Mouse (Mus musculus): ENCODE data around the gene Nol6. TPM values are rescaled to one million over a fixed set of nuclear protein-coding genes. Genes with fewer than 3 reads are reported as not detected.

Gene Nol6
- polyA plus RNA-seq, 1 experiment from 2014 or later = 35.8 TPM

DNA sequence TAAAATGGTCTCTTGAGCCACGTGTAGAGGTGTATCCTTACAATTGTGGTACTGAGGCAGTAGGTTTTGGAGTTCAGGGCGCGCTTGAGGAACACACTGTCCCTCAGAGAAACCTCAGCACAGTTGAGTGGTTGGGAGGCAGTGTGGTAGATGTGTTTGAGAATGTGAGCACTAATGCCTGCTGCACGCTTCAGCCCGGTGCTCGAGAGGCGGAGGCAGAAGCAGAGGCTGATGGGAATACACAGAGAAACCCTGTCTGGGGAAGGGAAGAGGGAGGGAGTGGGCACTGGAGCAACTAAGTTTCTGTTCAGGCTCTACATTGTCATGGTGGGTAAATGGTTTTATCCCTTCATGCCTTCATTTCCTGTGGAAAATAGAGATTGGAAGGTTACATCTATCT, 26.9 kb upstream of the Nol6 start:
- no peaks in the 10 kb centered on the region for H3K4me1 ChIP-seq (replicated peaks; ENCODE audit: control insufficient read depth, insufficient read depth, low read length)
- H3K9ac ChIP-seq (ENCODE audit: low read depth, low read length) = no peak overlapping the region
- 89% methylated on average over 7 of the region's 7 CpGs for WGBS
- no peaks in the 10 kb centered on the region for H3K36me3 ChIP-seq (ENCODE audit: control insufficient read depth, insufficient read depth, low read length)
- H3K9me3 ChIP-seq (ENCODE audit: control insufficient read depth, low read length) = no peaks in the 10 kb centered on the region
- H3K4me2 ChIP-seq = no peak overlapping the region
- ATAC-seq (replicated peaks; ENCODE audit: low FRiP score) (no peak), DNase-seq (ENCODE audit: low spot score) (no peak)
- no peak overlapping the region for H3K27ac ChIP-seq (ENCODE audit: low read depth, low read length)
- H3K4me3 ChIP-seq (ENCODE audit: low read depth, low read length) = no peak overlapping the region
- H3K27me3 ChIP-seq (replicated peaks; ENCODE audit: control insufficient read depth, insufficient read depth, low read length) = no peaks in the 10 kb centered on the region

DNA sequence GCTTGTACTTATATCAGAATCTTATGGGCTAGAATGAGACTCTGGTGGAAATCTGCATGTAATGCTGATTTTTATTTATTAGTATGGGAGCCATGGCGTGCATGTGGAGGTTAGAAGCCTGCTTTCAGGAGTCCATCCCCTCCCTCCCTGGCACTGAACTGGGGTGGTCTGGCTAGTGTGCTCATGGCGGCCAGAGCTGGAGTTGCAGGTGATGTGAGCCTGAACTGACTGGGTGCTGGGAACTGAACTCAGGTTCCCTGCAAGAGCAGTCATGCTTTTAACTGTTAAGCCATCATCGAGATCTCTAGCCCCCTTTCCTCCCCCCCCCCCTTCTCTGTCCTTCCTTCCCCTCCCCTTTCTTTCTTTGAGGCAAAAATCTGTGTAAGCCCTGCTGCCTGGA, 25.6 kb upstream of the Nol6 start:
- Histone ChIP-seq H3K27ac (ENCODE audit: low read depth, low read length) (no peak overlapping the region), H3K4me2 (no peak overlapping the region)
- WGBS = 75% methylated on average over 3 of the region's 3 CpGs

DNA sequence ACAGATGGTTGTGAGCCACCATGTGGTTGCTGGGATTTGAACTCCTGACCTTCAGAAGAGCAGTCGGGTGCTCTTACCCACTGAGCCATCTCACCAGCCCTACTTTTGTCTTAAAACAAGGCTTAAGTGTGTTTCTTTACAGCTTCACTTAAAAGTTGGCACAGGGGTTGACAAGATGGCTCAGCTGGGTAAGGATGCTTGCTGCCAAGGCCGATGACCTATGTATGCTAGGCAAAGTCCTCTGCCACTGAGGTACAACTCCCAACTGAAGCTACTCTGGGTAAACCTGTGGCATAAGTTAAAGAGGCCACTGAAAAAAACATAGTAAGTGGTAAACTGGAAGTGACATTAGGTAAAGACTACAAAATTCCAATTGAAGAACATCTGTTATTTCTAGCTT, 18.3 kb upstream of the Nol6 start:
- H3K27me3 ChIP-seq (replicated peaks; ENCODE audit: control insufficient read depth, insufficient read depth, low read length) = no peaks in the 10 kb centered on the region
- 94% methylated on average over 2 of the region's 2 CpGs for WGBS
- ATAC-seq (replicated peaks; ENCODE audit: low FRiP score) (no peak), DNase-seq (ENCODE audit: low spot score) (no peak)
- no peaks in the 10 kb centered on the region for H3K9me3 ChIP-seq (ENCODE audit: control insufficient read depth, low read length)
- H3K36me3 ChIP-seq (ENCODE audit: control insufficient read depth, insufficient read depth, low read length) = peaks cover 16% of the 10 kb centered on the region
- H3K27ac ChIP-seq (ENCODE audit: low read depth, low read length) = no peak overlapping the region
- no peak overlapping the region for H3K4me2 ChIP-seq
- H3K4me1 ChIP-seq (replicated peaks; ENCODE audit: control insufficient read depth, insufficient read depth, low read length) = no peaks in the 10 kb centered on the region; the same call in 1 of the 2 replicates
- no peak overlapping the region for H3K4me3 ChIP-seq (ENCODE audit: low read depth, low read length)
- no peak overlapping the region for H3K9ac ChIP-seq (ENCODE audit: low read depth, low read length)

More for the DNA sequence above, 25.6 kb upstream of the Nol6 start:
- Histone ChIP-seq H3K36me3 (ENCODE audit: control insufficient read depth, insufficient read depth, low read length) (no peaks in the 10 kb centered on the region), H3K9me3 (ENCODE audit: control insufficient read depth, low read length) (no peaks in the 10 kb centered on the region), H3K4me1 (replicated peaks; ENCODE audit: control insufficient read depth, insufficient read depth, low read length) (no peaks in the 10 kb centered on the region), H3K4me3 (ENCODE audit: low read depth, low read length) (no peak overlapping the region), H3K27me3 (replicated peaks; ENCODE audit: control insufficient read depth, insufficient read depth, low read length) (no peaks in the 10 kb centered on the region), H3K9ac (ENCODE audit: low read depth, low read length) (no peak overlapping the region)
- no peak for DNase-seq (ENCODE audit: low spot score)
- ATAC-seq (replicated peaks; ENCODE audit: low FRiP score) = no peak

DNA sequence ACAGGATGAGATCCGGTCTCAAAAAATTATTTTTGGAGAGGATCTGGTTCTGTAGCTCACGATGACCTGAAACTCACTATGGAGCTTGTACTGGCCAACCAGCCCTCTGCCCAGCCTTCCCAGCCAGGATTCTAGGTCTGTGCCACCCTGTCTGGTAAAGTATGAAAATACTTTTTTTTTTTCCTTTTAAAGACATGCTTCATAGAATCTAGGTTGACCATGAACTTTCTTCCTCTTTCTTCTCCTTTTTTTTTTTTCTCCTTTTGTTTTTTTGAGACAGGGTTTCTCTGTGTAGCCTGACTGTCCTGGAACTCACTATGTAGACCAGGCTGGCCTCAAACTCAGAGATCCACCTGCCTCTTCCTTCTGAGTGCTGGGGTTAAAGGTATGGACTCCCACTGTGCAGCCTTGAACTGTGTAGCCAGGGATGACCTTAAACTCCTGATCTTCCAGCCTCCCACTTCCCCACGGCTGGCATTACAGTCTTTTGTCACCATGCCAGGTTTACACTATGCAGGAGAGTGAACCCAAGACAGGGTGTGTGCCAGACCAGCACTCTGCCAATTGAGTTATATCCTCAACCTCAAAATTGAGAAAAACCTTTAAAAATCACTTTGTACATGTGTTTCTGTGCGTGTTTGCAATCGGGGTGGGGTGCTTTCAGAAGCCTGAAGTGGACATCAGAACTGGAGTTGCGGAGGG, 16.1 kb upstream of the Nol6 start:
- Histone ChIP-seq H3K4me2 (no peak overlapping the region), H3K36me3 (ENCODE audit: control insufficient read depth, insufficient read depth, low read length) (peaks cover 16% of the 10 kb centered on the region), H3K9me3 (ENCODE audit: control insufficient read depth, low read length) (no peaks in the 10 kb centered on the region), H3K4me3 (ENCODE audit: low read depth, low read length) (no peak overlapping the region), H3K9ac (ENCODE audit: low read depth, low read length) (no peak overlapping the region), H3K27me3 (replicated peaks; ENCODE audit: control insufficient read depth, insufficient read depth, low read length) (no peaks in the 10 kb centered on the region), H3K4me1 (replicated peaks; ENCODE audit: control insufficient read depth, insufficient read depth, low read length) (peaks cover 2% of the 10 kb centered on the region; the same call in 1 of the 2 replicates), H3K27ac (ENCODE audit: low read depth, low read length) (no peak overlapping the region)
- DNase-seq (ENCODE audit: low spot score) (no peak), ATAC-seq (replicated peaks; ENCODE audit: low FRiP score) (no peak)
- WGBS = 93% methylated on average over 6 of the region's 6 CpGs

DNA sequence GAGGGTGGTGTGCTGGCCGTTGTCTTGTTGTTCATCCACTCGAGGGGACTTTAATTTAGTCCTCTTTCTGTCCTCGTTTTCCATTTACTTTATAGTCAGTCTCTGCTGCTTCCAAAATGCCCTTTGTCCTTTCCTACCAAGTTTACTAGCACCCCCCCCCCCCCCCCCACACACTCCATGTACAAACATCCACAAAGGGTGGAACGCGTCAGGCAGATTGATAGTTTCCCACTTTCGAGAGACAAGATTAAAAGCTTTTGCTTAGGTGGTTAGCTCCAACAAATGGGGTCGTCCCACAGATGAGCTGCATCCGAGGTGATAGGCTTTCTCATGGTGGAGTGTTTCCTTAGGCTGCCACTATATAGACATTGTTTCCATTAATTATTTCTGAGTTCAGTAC, 12.6 kb upstream of the Nol6 start:
- peaks cover 25% of the 10 kb centered on the region for H3K4me1 ChIP-seq (replicated peaks; ENCODE audit: control insufficient read depth, insufficient read depth, low read length)
- DNase-seq (ENCODE audit: low spot score) = no peak
- 0% methylated on average over 8 of the region's 8 CpGs for WGBS

DNA sequence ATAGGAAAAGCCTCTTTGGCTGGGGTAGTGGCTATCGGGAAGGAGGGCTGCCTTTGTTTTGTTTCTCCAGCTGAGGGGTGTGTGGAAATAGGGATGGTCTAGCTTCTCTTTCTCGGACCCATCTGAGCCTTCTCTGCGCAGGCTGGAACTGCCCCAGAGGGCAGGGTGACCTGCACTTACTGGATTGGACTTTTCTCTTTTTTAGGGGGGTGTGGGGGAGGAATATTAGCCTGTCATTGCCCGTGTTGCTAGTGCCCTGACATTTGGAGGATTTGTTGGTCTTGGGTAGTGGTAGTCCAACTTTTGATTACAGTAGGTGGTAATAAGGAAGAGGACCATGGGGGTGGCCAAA, 12.2 kb upstream of the Nol6 start:
- DNase-seq (ENCODE audit: low spot score) (no peak), ATAC-seq (replicated peaks; ENCODE audit: low FRiP score) (no peak; the same call in 1 of the 2 replicates)
- H3K4me3 ChIP-seq (ENCODE audit: low read depth, low read length) = peak overlapping the region; percentile 97
- H3K4me2 ChIP-seq = peak overlapping the region; percentile 94
- H3K9ac ChIP-seq (ENCODE audit: low read depth, low read length) = peak overlapping the region; percentile 99
- no peaks in the 10 kb centered on the region for H3K9me3 ChIP-seq (ENCODE audit: control insufficient read depth, low read length)
- H3K27me3 ChIP-seq (replicated peaks; ENCODE audit: control insufficient read depth, insufficient read depth, low read length) = no peaks in the 10 kb centered on the region
- WGBS = 2% methylated on average over 4 of the region's 4 CpGs
- peaks cover 25% of the 10 kb centered on the region for H3K4me1 ChIP-seq (replicated peaks; ENCODE audit: control insufficient read depth, insufficient read depth, low read length)
- H3K36me3 ChIP-seq (ENCODE audit: control insufficient read depth, insufficient read depth, low read length) = peaks cover 13% of the 10 kb centered on the region
- peak overlapping the region; percentile 99 for H3K27ac ChIP-seq (ENCODE audit: low read depth, low read length)

More for the DNA sequence above, 12.6 kb upstream of the Nol6 start:
- peak overlapping the region; percentile 94 for H3K4me2 ChIP-seq
- H3K9me3 ChIP-seq (ENCODE audit: control insufficient read depth, low read length) = no peaks in the 10 kb centered on the region
- H3K27me3 ChIP-seq (replicated peaks; ENCODE audit: control insufficient read depth, insufficient read depth, low read length) = no peaks in the 10 kb centered on the region
- no peak for ATAC-seq (replicated peaks; ENCODE audit: low FRiP score)
- peak overlapping the region; percentile 99 for H3K27ac ChIP-seq (ENCODE audit: low read depth, low read length)
- H3K9ac ChIP-seq (ENCODE audit: low read depth, low read length) = peak overlapping the region; percentile 99
- peak overlapping the region; percentile 97 for H3K4me3 ChIP-seq (ENCODE audit: low read depth, low read length)
- H3K36me3 ChIP-seq (ENCODE audit: control insufficient read depth, insufficient read depth, low read length) = peaks cover 13% of the 10 kb centered on the region

DNA sequence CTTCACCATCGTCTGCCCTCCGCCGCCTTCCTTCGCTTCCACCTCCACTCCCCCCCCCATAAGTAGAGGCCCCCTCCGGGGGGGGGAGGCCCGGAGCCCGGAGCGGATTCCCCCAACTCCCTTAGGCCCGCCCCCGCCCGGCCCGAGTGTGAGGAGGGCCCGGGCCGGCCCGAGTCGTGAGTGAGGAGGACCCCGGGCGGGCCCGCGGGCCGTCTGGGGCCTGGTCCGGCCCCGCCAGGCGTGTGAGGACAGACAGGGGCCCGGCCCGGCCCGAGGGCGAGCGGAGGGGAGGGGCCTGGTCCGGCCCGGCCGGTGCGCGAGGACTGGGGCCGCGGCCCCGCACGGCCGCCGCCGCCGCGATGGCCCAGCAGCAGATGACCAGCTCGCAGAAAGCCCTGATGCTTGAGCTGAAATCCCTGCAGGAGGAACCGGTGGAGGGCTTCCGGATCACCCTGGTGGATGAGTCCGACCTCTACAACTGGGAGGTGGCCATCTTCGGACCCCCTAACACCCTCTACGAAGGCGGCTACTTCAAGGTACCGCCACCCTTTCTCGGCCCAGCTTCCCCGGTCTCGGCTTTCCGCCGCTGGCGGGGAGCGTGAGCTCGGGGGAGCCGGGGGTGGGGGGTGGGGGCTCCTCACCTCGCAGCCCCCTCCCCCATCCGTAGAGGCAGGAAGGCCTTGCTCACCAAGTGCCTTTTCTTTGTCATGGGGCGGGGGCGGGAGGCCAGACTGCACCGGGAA, 11.6 kb upstream of the Nol6 start, which contains the start of gene Ube2r2:
Gene Ube2r2 (plus strand): TSS at position 33 of the 743 bp plus-strand sequence.
- peak; percentile 68 for ATAC-seq (replicated peaks; ENCODE audit: low FRiP score)
- WGBS = under 1% methylated on average over 55 of the region's 65 CpGs
- H3K27me3 ChIP-seq (replicated peaks; ENCODE audit: control insufficient read depth, insufficient read depth, low read length) = no peaks in the 10 kb centered on the region

DNA sequence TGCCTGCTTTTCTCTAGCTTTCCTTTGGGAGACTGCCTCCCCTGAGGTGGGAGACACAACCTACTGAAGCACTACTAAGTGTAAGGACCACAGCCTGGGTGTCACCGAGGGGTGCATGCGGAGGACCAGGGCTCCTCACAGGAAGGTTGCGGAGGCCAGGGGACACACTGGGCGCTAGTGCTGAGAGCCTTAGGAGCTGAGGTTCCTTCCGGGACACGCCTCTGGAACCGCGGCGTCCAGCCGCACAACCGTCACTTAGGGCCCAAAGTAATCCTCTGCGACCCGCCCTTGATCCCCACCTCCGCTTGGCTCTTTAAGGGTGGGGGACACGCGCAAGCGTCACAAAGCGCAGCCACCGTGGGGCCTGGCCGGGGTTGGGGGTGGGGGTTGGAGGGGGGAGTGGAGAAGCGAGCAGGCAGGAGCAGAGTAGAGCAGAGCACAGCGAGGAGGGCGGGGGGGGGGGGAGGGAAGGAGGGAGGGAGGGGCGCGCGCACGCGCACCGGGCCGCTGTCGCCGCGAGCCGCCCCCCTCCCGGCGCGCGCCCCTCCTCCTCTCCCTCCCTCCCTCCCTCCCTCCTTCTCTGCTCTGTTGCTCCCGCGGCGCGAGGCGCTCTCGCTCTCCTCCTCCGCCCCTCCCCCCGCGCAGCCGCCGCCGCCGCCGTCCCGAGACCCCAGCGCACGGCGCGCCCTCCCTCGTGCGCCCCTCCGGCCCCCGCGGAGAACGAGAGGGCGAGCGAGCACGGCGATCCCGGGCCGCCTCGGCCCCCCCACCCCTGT, 10.9 kb upstream of the Nol6 start:
- H3K4me2 ChIP-seq = peak overlapping the region; percentile 94
- no peaks in the 10 kb centered on the region for H3K27me3 ChIP-seq (replicated peaks; ENCODE audit: control insufficient read depth, insufficient read depth, low read length)
- peak overlapping the region; percentile 99 for H3K9ac ChIP-seq (ENCODE audit: low read depth, low read length)
- H3K36me3 ChIP-seq (ENCODE audit: control insufficient read depth, insufficient read depth, low read length) = peaks cover 10% of the 10 kb centered on the region
- H3K4me1 ChIP-seq (replicated peaks; ENCODE audit: control insufficient read depth, insufficient read depth, low read length) = peaks cover 28% of the 10 kb centered on the region
- peak overlapping the region; percentile 97 for H3K4me3 ChIP-seq (ENCODE audit: low read depth, low read length)
- H3K9me3 ChIP-seq (ENCODE audit: control insufficient read depth, low read length) = no peaks in the 10 kb centered on the region
- ATAC-seq (replicated peaks; ENCODE audit: low FRiP score) = peak; percentile 88
- DNase-seq (ENCODE audit: low spot score) = peak; percentile 85
- WGBS = under 1% methylated on average over 32 of the region's 70 CpGs
- H3K27ac ChIP-seq (ENCODE audit: low read depth, low read length) = peak overlapping the region; percentile 99

More for the DNA sequence above, 11.6 kb upstream of the Nol6 start, which contains the start of gene Ube2r2:
- Histone ChIP-seq H3K4me1 (replicated peaks; ENCODE audit: control insufficient read depth, insufficient read depth, low read length) (peaks cover 25% of the 10 kb centered on the region), H3K9ac (ENCODE audit: low read depth, low read length) (peak within 1 kb of the TSS; percentile 99), H3K4me3 (ENCODE audit: low read depth, low read length) (peak within 1 kb of the TSS; percentile 97), H3K36me3 (ENCODE audit: control insufficient read depth, insufficient read depth, low read length) (peaks cover 13% of the 10 kb centered on the region), H3K4me2 (peak within 1 kb of the TSS; percentile 94), H3K27ac (ENCODE audit: low read depth, low read length) (peak within 1 kb of the TSS; percentile 99), H3K9me3 (ENCODE audit: control insufficient read depth, low read length) (no peaks in the 10 kb centered on the region)
- DNase-seq (ENCODE audit: low spot score) = peak; percentile 81
